Mouse (Mus musculus): ENCODE measurements around the gene Calr4. TPM values are rescaled to one million over a fixed set of nuclear protein-coding genes. Genes with fewer than 3 reads are reported as not detected.

The Calr4 gene
- total and polyA plus RNA-seq, 3 experiments, result 0.04 TPM; not detected in 2

DNA sequence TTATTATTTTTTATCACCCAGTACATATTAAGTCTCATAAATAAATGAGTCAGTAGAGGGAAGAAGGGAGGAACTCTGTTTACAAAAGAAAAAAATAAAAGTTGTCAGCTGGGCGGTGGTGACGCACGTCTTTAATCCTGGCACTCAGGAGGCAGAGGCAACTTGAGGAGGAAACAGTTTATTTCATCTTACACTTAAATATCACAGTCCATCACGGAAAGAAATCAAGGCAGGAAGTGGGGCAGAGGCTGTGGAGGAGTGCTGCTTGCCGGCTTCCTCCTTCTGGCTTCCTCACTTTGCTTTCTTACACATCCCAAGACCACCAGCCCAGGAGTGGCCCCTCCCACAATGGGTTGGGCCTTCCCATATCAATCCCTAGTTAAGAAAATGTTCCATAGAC lies 8.2 kb upstream of the Calr4 start:
- Histone ChIP-seq H3K9me3 (replicated peaks; ENCODE audit: insufficient read depth, low read length) (no peaks in the 10 kb centered on the region), H3K27ac (ENCODE audit: control insufficient read depth, low read depth, low read length) (no peak overlapping the region), H3K4me3 (ENCODE audit: control insufficient read depth in 1 of 2, insufficient read depth in 1 of 2, low read depth in 2 of 2, low read length in 2 of 2) (no peak overlapping the region), H3K27me3 (ENCODE audit: control insufficient read depth in 1 of 2, insufficient read depth in 2 of 2, low read length in 2 of 2) (peaks cover 2 to 9% of the 10 kb centered on the region in 2 experiments), H3K79me2 (ENCODE audit: control insufficient read depth, insufficient read depth, low read length, poor library complexity) (no peaks in the 10 kb centered on the region), H3K36me3 (ENCODE audit: control insufficient read depth in 1 of 2, insufficient read depth in 2 of 2, low read length in 2 of 2) (no peaks in the 10 kb centered on the region), H3K9ac (ENCODE audit: control insufficient read depth, low read depth, low read length, poor library complexity, severe bottlenecking) (no peak overlapping the region), H3K4me1 (ENCODE audit: control insufficient read depth in 1 of 2, insufficient read depth in 2 of 2, low read length in 2 of 2) (no peaks in the 10 kb centered on the region)
- DNase-seq (ENCODE audit: low read depth, low spot score), result no peak
- TF ChIP-seq TCF12 (IDR thresholded peaks at IDR 0.05; ENCODE audit: low read depth, low read length), result no peak
- TF ChIP-seq UBTF (IDR thresholded peaks at IDR 0.05; ENCODE audit: borderline replicate concordance, insufficient read depth, low read depth, low read length), result no peak
- TF ChIP-seq MYB (IDR thresholded peaks at IDR 0.05; ENCODE audit: low read depth, low read length), result no peak
- TF ChIP-seq TBP (IDR thresholded peaks at IDR 0.05; ENCODE audit: low read depth, low read length), result no peak

DNA sequence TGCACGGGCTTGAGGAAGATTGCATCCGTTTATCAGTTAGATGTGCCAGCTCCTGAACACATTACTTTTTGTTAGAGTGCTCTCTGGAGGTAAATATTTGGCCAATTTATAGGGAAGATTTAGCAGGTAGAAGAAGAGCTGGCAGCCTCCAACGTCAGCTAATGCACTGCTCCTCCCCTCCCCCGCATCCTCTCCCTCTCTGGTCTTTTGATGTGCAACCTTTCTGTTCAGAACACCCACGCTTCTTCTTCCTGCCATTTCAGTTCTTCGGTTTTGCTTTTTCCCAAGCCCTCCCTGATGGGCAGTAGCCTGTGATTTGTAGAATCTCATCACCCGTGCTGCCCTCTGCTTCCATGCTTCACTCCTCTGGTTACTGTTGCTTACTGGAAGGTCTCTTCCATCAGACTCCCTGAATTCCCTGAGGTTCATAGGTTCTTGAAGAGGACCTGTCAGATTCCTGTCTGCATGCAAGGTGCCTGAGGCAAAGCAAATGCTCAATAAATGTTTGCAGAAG lies 4.5 kb upstream of the Calr4 start:
- no peak overlapping the region for H3K9ac ChIP-seq (ENCODE audit: control insufficient read depth, low read depth, low read length, poor library complexity, severe bottlenecking)
- H3K4me1 ChIP-seq (ENCODE audit: control insufficient read depth in 1 of 2, insufficient read depth in 2 of 2, low read length in 2 of 2), result no peaks in the 10 kb centered on the region
- no peak for DNase-seq (ENCODE audit: low read depth, low spot score)
- no peak overlapping the region for H3K27ac ChIP-seq (ENCODE audit: control insufficient read depth, low read depth, low read length)
- no peak for TF ChIP-seq ZC3H11A (IDR thresholded peaks at IDR 0.05; ENCODE audit: low read depth, low read length)
- TF ChIP-seq RAD21 (IDR thresholded peaks at IDR 0.05; ENCODE audit: low read depth, low read length), result no peak
- TF ChIP-seq MAFK (IDR thresholded peaks at IDR 0.05; ENCODE audit: borderline replicate concordance, low read depth, low read length), result no peak
- no peak for TF ChIP-seq HCFC1 (IDR thresholded peaks at IDR 0.05; ENCODE audit: low read depth, low read length)
- no peak for TF ChIP-seq USF1 (IDR thresholded peaks at IDR 0.05; ENCODE audit: low read depth, low read length)
- no peak for TF ChIP-seq SIN3A (IDR thresholded peaks at IDR 0.05; ENCODE audit: low read length)
- TF ChIP-seq SMC3 (IDR thresholded peaks at IDR 0.05; ENCODE audit: low read depth, low read length), result no peak
- H3K79me2 ChIP-seq (ENCODE audit: control insufficient read depth, insufficient read depth, low read length, poor library complexity), result no peaks in the 10 kb centered on the region
- peaks cover 2 to 6% of the 10 kb centered on the region in 2 experiments for H3K27me3 ChIP-seq (ENCODE audit: control insufficient read depth in 1 of 2, insufficient read depth in 2 of 2, low read length in 2 of 2)
- no peaks in the 10 kb centered on the region for H3K9me3 ChIP-seq (replicated peaks; ENCODE audit: insufficient read depth, low read length)
- no peaks in the 10 kb centered on the region for H3K36me3 ChIP-seq (ENCODE audit: control insufficient read depth in 1 of 2, insufficient read depth in 2 of 2, low read length in 2 of 2)
- no peak overlapping the region for H3K4me3 ChIP-seq (ENCODE audit: control insufficient read depth in 1 of 2, insufficient read depth in 1 of 2, low read depth in 2 of 2, low read length in 2 of 2)

DNA sequence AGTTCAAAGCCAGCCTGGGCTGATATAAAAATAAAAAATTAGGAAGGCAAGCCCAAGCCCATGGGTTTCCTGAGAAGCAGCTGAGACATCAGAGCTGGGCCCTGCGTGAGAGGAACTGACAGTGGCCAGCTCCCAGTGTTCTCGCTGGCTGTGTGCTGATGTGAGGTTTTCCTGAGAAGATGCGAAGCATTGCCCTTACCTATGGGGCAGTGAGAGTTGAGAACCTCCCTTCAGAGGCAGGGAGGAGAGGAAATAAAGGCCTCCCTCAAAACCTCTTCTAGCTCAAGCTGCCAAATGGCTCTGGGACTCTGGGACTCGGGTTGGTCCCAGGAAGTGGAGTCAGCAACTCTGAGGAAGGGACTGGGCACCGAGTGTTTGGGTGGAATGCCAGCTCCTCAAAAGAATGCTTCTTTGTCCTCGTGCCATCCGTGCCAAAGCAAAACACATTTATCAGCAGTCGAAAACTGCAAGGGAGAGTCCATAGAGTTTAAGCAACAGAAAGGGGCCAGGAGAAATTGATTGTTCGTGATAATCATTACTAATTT lies 593 bp downstream of the Calr4 start:
- peaks cover 2 to 11% of the 10 kb centered on the region in 2 experiments; a peak in 3 of 4 replicates for H3K4me1 ChIP-seq (ENCODE audit: control insufficient read depth in 1 of 2, insufficient read depth in 2 of 2, low read length in 2 of 2)
- no peaks in the 10 kb centered on the region for H3K9me3 ChIP-seq (replicated peaks; ENCODE audit: insufficient read depth, low read length)
- no peak overlapping the region for H3K27ac ChIP-seq (ENCODE audit: control insufficient read depth, low read depth, low read length)
- no peaks in the 10 kb centered on the region for H3K79me2 ChIP-seq (ENCODE audit: control insufficient read depth, insufficient read depth, low read length, poor library complexity)
- no peak for DNase-seq (ENCODE audit: low read depth, low spot score)
- H3K36me3 ChIP-seq (ENCODE audit: control insufficient read depth in 1 of 2, insufficient read depth in 2 of 2, low read length in 2 of 2), result peaks cover 0 to 7% of the 10 kb centered on the region in 2 experiments; a peak in 2 of 4 replicates
- H3K9ac ChIP-seq (ENCODE audit: control insufficient read depth, low read depth, low read length, poor library complexity, severe bottlenecking), result no peak overlapping the region
- TF ChIP-seq MYB (IDR thresholded peaks at IDR 0.05; ENCODE audit: low read depth, low read length) (no peak), USF1 (IDR thresholded peaks at IDR 0.05; ENCODE audit: low read depth, low read length) (no peak), RAD21 (IDR thresholded peaks at IDR 0.05; ENCODE audit: low read depth, low read length) (no peak), MAX (IDR thresholded peaks at IDR 0.05; ENCODE audit: low read length) (no peak), TAL1 (IDR thresholded peaks at IDR 0.05; ENCODE audit: low read length) (no peak), MAFK (IDR thresholded peaks at IDR 0.05; ENCODE audit: borderline replicate concordance, low read depth, low read length) (no peak), ZMIZ1 (IDR thresholded peaks at IDR 0.05; ENCODE audit: low read depth, low read length) (no peak), MAZ (IDR thresholded peaks at IDR 0.05; ENCODE audit: low read depth, low read length) (no peak), ZKSCAN1 (IDR thresholded peaks at IDR 0.05; ENCODE audit: low read depth, low read length) (no peak), ELF1 (IDR thresholded peaks at IDR 0.05; ENCODE audit: low read depth, low read length) (no peak), TBP (IDR thresholded peaks at IDR 0.05; ENCODE audit: low read depth, low read length) (no peak), GATA1 (IDR thresholded peaks at IDR 0.05; ENCODE audit: low read depth, low read length) (no peak), MXI1 (IDR thresholded peaks at IDR 0.05; ENCODE audit: low read depth, low read length) (no peak), POLR2AphosphoS2 (IDR thresholded peaks at IDR 0.05; ENCODE audit: low read length) (no peak), ZC3H11A (IDR thresholded peaks at IDR 0.05; ENCODE audit: low read depth, low read length) (no peak), CHD1 (IDR thresholded peaks at IDR 0.05; ENCODE audit: low read depth, low read length) (no peak), CTCF (IDR thresholded peaks at IDR 0.05 in 2 of 3, conservative IDR thresholded peaks at IDR 0.05 in 1 of 3; ENCODE audit: control insufficient read depth in 1 of 3, insufficient read depth in 1 of 3, low read depth in 2 of 3, low read length in 3 of 3, poor library complexity in 1 of 3, severe bottlenecking in 1 of 3) (no peak)
- no peak overlapping the region for H3K4me3 ChIP-seq (ENCODE audit: control insufficient read depth in 1 of 2, insufficient read depth in 1 of 2, low read depth in 2 of 2, low read length in 2 of 2)
- H3K27me3 ChIP-seq (ENCODE audit: control insufficient read depth in 1 of 2, insufficient read depth in 2 of 2, low read length in 2 of 2), result peaks cover under 1 to 2% of the 10 kb centered on the region in 2 experiments; a peak in 1 of 4 replicates

Measured in MEL (cell line).